Mouse (Mus musculus): ENCODE data around the gene Ifitm10.
"Not testable (repeated sequence)": the region's sequence is repeated elsewhere in the genome, so short reads cannot be mapped to it uniquely, and the experiment has no call there.

Gene Ifitm10

DNA sequence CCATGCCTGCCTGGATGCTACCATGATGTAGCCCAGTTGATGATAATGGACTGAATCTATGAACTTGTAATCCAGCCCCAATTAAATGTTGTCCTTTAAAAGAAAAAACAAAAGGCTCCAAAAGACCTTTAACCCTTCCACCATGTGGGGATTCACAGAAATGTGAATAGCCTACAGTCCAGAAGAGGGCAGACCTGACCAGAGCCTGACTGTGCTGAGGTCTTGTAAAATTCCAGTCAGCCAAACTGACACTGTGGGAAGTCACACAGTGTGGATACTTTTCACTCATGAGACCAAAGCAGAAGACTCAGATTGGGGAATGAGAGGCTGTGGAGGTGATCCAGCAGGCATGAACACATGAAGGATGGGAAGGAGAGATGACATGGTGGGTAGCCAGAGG, 12.8 kb downstream of the Ifitm10 start:
- DNase-seq = peak in 1 of 2 experiments; percentile 57

DNA sequence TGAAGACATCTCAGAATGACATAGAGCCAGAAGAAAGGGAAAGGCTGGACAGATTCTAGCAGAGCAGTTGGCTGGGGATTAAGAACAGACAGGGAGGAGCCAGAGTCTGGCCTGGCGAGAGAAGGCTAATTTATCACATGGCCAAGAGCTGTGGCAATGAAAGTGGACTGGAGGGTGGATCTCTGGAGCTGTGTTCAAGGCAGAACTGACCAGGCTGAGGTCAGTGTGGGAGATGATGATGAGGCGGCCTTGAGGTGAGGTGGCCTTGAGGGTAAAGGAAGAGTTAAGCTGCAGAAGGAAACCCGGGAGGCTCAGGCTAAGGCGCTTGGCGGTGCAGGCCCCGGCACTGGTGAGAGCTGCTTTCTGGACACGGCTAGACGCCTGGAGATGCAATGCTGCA, 14.4 kb downstream of the Ifitm10 start:
- no peak for DNase-seq

DNA sequence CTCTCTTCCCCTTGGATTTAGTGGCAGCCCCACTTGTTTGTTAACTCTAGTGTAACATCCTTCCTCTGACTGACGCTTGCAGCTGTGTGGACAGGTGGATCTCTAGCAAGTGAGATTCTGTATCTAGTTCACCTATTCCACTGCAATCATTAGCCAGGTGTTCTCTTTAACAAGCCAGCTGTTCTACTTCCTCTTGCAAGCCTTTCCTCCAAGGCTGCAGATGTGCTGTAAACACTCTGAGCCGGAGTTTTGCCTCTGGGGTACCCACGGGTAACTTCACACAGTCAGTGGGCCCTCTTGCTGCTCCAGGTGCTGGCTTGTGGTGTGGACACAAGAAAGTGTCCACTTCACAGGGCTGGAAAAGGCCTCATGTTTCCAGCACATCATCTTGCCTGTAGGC, 16.0 kb downstream of the Ifitm10 start:
- DNase-seq = peak in 1 of 2 experiments; percentile 10

DNA sequence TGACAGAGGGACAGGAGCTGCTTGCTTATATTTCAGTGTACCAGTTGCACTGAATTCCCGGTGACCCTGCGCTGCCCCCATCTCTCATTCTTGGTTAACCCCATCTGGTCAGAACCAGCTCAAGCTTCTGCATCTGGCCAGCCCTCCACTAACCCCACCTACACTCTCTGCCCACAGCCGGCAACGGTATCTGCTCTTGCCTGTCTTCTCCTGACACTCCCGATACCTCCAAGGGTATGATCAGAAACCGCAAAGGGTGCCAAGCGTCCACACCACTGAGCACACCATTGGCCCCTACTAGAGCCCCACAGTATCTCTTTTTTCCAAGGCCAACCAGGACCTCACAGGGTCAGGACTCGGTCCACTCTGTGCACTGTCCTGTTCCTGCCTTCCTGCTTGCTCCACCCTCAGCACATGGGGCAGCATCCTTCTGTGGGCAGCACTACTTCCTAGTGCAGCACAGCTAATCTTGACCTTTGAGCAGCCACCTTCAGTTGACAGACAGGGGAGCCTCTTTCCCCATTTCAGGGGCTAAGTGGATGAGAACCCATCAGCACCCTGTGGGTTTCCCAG, 18.8 kb downstream of the Ifitm10 start:
- DNase-seq = peak in 1 of 2 experiments; percentile 10

GRCm38 (mm10) chr7:142353854-142354253, 19.7 kb downstream of the Ifitm10 start:
- DNase-seq = no peak

DNA sequence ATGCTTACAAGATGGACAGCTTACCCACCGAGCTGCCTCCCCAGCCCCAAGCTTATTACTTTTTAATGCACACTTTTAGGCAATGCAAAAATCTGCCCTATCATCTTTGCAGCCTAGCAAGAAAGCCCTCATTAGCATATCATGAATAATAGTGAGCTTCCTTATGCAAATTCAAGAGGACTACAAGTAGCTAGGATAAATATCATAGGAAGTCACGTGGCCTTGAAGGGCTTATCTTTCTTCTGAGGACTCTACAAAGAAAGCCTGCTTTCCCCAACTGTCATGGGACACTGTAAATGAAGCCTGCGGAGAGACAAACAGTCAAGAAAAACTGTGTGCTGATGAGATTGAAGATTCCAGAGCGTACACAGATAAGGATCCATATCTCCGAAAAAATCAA, 22.0 kb downstream of the Ifitm10 start:
- no peak for DNase-seq

DNA sequence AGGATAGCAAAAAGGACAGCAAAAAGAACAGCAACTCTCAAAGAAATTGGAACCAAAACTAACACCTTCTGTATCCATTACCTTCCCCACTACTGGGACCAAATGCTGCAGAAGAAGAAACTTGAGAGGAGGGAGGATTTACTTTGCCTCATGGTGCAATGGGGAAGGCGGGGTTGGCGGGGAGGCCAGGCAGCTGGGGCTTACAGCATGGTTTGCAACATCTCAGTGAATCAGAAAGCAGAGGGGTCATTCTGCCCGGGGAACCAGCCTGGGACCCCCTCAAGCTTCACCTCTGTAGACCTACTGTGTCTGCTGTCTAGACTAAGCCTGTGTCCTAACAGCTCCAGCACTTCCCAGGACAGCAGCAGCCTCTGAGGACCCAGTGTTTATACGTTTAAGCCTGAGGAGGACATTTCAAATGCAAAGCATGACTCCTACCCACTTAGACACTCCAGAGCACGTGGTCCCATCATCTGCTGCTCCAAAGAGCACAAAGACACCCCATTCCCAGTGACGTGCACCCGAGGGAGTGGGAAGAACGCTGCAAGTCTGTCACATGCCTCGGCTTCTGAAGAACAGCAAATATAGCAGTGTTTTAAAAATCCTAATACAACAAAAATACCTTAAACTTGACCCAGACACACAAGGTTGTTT, 24.1 kb downstream of the Ifitm10 start:
- DNase-seq = no peak

DNA sequence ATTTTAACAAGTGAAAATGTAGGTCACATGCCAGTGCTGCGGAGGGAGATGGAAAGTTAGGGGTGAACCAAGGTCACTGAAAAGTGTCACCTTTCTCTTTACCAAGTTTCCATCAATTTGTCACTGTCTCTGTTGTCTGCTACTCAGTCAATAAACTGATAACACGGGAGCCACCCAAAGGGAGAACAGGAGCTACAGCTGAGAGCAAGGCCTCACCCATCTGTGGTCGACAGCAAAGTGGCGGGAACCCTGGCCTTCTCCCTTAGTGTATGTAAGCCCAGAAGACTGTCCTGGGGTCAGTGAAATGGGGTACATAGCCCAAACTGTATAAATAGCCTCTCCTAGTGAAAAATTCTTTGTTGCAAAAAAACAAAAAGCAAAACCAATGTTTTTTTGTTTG, 26.0 kb downstream of the Ifitm10 start:
- no peak for DNase-seq

DNA sequence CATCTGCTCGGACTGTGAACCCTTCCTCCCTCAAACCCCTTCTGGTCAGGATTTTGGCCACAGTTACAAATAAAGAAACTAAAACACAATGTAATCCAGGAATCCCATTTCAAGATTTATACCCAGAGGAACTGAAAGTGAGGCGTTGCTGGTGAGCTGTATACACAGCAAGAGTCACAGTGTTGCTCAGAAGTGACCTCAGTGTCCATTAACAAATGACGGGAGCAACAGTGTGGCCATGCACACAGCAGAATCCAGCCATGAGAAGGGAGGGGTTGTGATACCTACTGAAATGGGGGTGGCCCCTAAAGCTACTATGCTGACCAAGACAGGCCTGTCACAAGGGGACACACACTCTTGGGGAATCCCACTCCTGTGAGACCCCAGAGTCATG, 31.3 kb downstream of the Ifitm10 start:
- no peak for DNase-seq

GRCm38 (mm10) chr7:142341564-142342246, 31.8 kb downstream of the Ifitm10 start:
- no peak for DNase-seq

DNA sequence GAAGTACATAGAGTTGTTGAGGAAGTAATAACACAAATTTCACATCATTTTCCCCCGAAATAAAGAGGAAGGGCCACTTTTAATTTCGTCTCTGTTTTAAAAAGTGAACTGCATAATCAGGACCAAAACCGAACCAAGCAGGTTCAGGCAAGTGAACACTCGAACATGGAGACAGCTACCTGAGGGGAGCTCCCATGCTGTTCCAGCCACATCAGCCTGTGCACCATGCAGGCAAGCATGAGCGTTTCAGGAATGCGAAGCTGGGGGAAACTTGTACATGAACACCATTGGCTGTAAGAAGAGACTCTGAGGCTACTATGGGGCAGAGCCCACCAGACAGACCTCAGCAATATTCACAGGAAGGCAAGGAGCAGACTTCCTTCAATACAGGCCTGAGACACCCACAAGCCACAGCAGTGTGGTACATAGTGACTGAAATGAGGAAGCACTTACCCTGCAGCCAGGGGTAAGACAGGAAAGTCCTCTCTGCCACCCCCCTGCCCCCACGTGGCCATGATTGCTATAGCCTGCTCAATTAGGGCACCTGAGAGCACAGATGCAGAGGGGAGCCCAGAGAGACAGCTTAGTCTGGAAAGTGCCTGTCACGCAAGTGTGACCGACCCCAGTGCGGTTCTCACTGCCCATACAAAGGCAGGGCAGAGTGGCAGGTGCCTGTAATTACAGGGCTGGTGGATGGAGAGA, 33.1 kb downstream of the Ifitm10 start:
- no peak for DNase-seq

DNA sequence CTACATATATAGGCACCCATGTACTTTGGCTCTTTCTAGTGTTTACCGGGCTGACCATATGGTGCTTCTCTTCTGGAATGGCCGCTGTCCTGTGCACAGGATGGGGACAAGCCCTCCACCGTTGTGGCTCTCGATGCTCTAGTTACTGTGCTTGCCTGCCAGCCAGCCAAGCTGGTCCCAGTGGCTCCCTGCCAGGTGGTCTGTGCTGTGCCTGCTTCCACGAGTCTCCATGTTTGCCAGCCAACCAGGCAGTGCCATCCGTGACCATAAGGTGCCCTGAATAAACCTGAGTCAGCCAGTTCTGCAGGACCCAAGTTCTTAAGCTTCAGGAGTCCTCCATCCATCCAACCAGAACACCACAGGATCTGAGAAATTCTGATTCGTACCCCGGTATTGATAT, 38.4 kb downstream of the Ifitm10 start:
- peak; percentile 86 to 89 for DNase-seq

DNA sequence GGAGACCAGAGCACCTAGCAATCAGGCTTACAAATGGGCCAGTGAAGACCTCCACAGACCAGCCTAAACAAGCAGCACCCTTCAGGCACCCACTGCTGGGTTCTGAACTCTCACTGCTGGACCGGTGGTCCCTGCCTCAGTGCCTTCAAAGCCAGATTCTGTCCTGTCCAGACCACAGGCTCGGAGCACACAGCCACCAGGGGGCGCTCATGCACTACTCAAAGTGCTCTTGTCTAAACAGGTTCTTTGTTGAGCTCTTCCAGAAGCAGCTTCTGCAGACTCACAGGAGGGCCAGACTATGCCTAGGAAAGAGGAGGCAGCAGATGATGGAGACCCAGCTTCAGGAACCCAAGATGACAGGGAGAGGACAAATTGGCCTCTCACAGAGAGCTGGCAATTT, 39.3 kb downstream of the Ifitm10 start:
- DNase-seq = peak; percentile 88 to 94

DNA sequence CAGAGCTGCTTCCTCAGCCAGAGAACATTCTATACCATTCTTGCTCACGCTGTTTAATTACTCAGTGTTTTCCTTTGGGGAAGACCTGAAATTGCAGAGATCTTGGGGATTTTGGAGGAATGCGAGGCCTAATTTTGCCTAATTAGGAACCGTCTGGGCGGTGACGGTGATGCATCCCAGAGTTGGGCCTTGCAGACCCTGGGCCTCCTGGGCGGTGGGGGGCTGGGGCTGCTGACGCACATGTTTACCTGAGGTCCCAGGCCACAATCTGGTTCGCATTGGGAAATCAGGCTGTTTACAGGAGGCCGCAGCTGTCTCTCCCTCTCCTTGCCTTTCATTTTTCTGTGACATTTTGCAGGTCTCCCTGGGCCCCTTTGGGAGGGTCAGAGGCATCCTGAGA, 40.8 kb downstream of the Ifitm10 start:
- not testable (repeated sequence) for DNase-seq

- DNase-seq = no peak
These were observed 42.3 kb downstream of the Ifitm10 start for GRCm38 (mm10) chr7:142331281-142331680.

- DNase-seq = no peak
These were observed 43.3 kb downstream of the Ifitm10 start for GRCm38 (mm10) chr7:142330271-142330724.

DNA sequence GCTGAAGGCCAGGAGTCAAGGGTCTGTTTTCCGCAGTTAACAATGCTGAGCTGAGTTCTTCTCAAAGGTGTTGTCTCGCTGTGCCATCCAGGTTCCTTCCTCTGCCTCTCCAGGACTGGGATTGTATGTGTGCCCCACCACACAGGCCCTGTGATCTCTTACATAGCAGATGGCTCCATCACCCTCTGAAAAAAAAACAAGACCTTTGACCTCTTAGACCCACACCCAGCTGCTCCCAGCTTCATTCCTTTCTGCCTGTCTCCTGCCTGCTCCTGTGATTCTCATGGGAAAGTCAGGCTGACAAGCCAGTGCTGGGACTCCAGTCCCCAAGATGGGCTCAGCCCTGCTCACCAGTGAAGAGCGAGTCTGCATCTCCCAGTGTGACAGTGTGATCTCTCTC, 45.0 kb downstream of the Ifitm10 start:
- no peak for DNase-seq

- DNase-seq = no peak
These were observed 46.7 kb downstream of the Ifitm10 start for GRCm38 (mm10) chr7:142326714-142327445.

- DNase-seq = no peak
These were observed 50.0 kb downstream of the Ifitm10 start for GRCm38 (mm10) chr7:142323396-142324117.

DNA sequence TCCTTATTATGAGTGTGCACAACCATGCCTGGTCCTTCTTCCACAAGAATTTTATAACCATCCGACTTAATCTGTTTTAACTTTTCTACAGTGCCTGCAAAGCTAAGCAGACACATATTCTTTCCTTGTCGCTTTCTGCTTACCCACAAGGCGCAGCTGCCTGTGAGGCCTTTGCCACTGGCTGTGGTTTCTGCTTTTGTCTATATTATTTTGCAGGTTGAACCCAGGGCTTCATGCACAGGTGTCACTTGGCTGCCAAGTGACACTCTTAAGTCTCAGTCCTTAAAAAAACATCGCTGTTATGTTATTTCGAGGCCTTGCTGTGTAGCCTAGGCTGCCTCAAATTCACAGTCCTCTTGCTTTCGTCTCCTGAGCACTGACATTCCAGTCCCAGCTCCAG, 50.9 kb downstream of the Ifitm10 start:
- DNase-seq = no peak

- not testable (repeated sequence) for DNase-seq
These were observed 51.8 kb downstream of the Ifitm10 start for GRCm38 (mm10) chr7:142321637-142322306.

DNA sequence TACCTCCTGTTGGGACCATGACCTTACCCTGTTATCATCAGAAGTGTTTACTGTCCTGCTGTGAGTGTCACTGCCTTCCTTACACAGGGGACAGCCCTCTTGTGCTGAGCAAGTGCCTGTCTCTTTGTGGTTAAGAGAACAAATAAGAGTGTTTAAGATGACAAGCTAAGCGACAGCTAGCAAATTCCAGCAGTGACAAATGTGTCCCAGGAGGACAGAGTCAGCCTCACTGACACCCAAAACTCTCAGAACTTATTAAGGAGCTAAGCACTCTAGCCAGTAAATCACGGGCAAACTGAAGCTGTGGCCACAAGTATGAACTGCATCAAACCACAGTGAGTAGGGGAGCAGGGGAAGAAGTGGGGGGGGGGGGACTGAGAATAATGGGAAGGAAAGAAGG, 52.6 kb downstream of the Ifitm10 start:
- no peak for DNase-seq

All from cerebellum, adult 18-20 months (tissue).